Mouse (Mus musculus) lung, adult 2 months (tissue): ENCODE measurements around the gene Sdr9c7.
"Not testable (repeated sequence)": the region's sequence is repeated elsewhere in the genome, so short reads cannot be mapped to it uniquely, and the experiment has no call there.

Experiments used
- CTCF ChIP-seq: fragments of 200-500 bp; IDR thresholded peaks from 2 replicates; pipeline ENCODE4 v1.5.1; 2011; ENCODE audit warnings: mild to moderate bottlenecking, low read length, control low read depth; ENCODE audit not compliant: insufficient read depth
- POLR2A ChIP-seq: fragments of 200-500 bp; IDR thresholded peaks from 2 replicates; pipeline ENCODE4 v1.6.1; 2011; ENCODE audit warnings: low read depth, mild to moderate bottlenecking, control low read depth, low read length, borderline replicate concordance; ENCODE audit errors: extremely low read depth

- not testable (repeated sequence) for TF ChIP-seq POLR2A, CTCF
Observed at GRCm38 (mm10) chr10:127939667-127940066, 41.3 kb downstream of the Sdr9c7 start.
